13 mouse cellular contexts compared by ENCODE assay signal in genomic region chr9:45470746-45471471, GRCm38 (mm10). TPM values are rescaled to one million over a fixed set of nuclear protein-coding genes. Genes with fewer than 3 reads are reported as not detected.
DNase-seq lines count a peak whose midpoint lies in the region; ATAC-seq and TF ChIP-seq lines count a peak whose summit lies in the region.
"Had no signal": no experiment of that assay in that cellular context is flagged by ENCODE, and none has a peak within 500 bp of the region (broad histone marks: within the 10 kb centered on the region; RNA-seq: fewer than 3 reads in every experiment).

No protein-coding gene starts in this region.

- H3K27me3 ChIP-seq in midbrain, embryonic 14.5 days (ENCODE audit: control insufficient read depth, insufficient read depth, low read length) = no peaks in the 10 kb centered on the region
- no peaks in the 10 kb centered on the region for H3K27me3 ChIP-seq in midbrain, embryonic 11.5 days (ENCODE audit: control insufficient read depth, insufficient read depth, low read length)
- H3K27me3 ChIP-seq in liver, postnatal 0 days (ENCODE audit: insufficient read depth, low read length) = no peaks in the 10 kb centered on the region
- H3K27me3 ChIP-seq: limb, embryonic 15.5 days had no signal

- no peaks in the 10 kb centered on the region for H3K9me3 ChIP-seq in midbrain, embryonic 14.5 days (ENCODE audit: control insufficient read depth, low read length)
- H3K9me3 ChIP-seq in midbrain, embryonic 11.5 days (ENCODE audit: control insufficient read depth, low read length) = no peaks in the 10 kb centered on the region
- no peaks in the 10 kb centered on the region for H3K9me3 ChIP-seq in liver, postnatal 0 days (ENCODE audit: low read length)
- H3K9me3 ChIP-seq: limb, embryonic 15.5 days; megakaryocyte, embryonic 14.5 days had no signal

- intact Hi-C loops in left cerebral cortex, postnatal 10 days (cut with DNase I) = no loop called here

- H3K9ac ChIP-seq in midbrain, embryonic 14.5 days (replicated peaks; ENCODE audit: low read length) = no peak overlapping the region
- H3K9ac ChIP-seq in midbrain, embryonic 11.5 days (ENCODE audit: low read length) = no peak overlapping the region
- no peak overlapping the region for H3K9ac ChIP-seq in liver, postnatal 0 days (replicated peaks)
- H3K9ac ChIP-seq: limb, embryonic 15.5 days had no signal

- H3K4me2 ChIP-seq in midbrain, embryonic 14.5 days (ENCODE audit: low read length) = 0 out of 2 replicates have a peak overlapping the region, but pooled peaks have one; percentile 5
- no peak overlapping the region for H3K4me2 ChIP-seq in midbrain, embryonic 11.5 days
- no peak overlapping the region for H3K4me2 ChIP-seq in liver, postnatal 0 days (ENCODE audit: low read depth, low read length)
- H3K4me2 ChIP-seq: limb, embryonic 15.5 days had no signal

- TF ChIP-seq CTCF in liver, postnatal 0 days (IDR thresholded peaks at IDR 0.05; ENCODE audit: low read depth) = no peak

- ATAC-seq in midbrain, embryonic 14.5 days (ENCODE audit: low FRiP score, low TSS enrichment) = no peak
- ATAC-seq in midbrain, embryonic 11.5 days (ENCODE audit: low FRiP score) = no peak
- no peak for ATAC-seq in liver, postnatal 0 days

- no peak for TF ChIP-seq EP300 in liver, postnatal 0 days (IDR thresholded peaks at IDR 0.05; ENCODE audit: low read depth)

- peak; percentile 73 for DNase-seq in midbrain, embryonic 14.5 days
- DNase-seq in midbrain, embryonic 11.5 days (ENCODE audit: low spot score, missing footprints) = no peak
- peak; percentile 19 to 39 for DNase-seq in kidney, adult 8-10 months
- DNase-seq in left cerebral cortex, postnatal 10 days (ENCODE audit: extremely low spot score in 1 of 2, low spot score in 2 of 2) = peak; percentile 53 to 81
- DNase-seq in telencephalon, adult 2 months (ENCODE audit: low read depth, low spot score) = peak; percentile 88
- no peak for DNase-seq in yolk sac, embryonic 10.5 days (ENCODE audit: low spot score)
- DNase-seq in lung, adult 18-20 months = no peak
- DNase-seq in liver, postnatal 0 days = no peak
- DNase-seq: cerebellum, adult 18-20 months; heart, postnatal 14 days; thymus, adult 2 months had no signal

- no peak overlapping the region for H3K4me3 ChIP-seq in midbrain, embryonic 14.5 days (replicated peaks; ENCODE audit: low read depth, low read length)
- H3K4me3 ChIP-seq in midbrain, embryonic 11.5 days (ENCODE audit: low read depth, low read length) = no peak overlapping the region
- H3K4me3 ChIP-seq in liver, postnatal 0 days (ENCODE audit: low read depth, low read length) = no peak overlapping the region
- H3K4me3 ChIP-seq: limb, embryonic 15.5 days; megakaryocyte, embryonic 14.5 days had no signal

- WGBS in midbrain, embryonic 14.5 days = 63% methylated on average over 10 of the region's 10 CpGs
- 80% methylated on average over 10 of the region's 10 CpGs for WGBS in midbrain, embryonic 11.5 days
- WGBS in liver, postnatal 0 days (ENCODE audit: insufficient replicate concordance) = 79% methylated on average over 10 of the region's 10 CpGs

- H3K4me1 ChIP-seq in midbrain, embryonic 14.5 days (ENCODE audit: control insufficient read depth, insufficient read depth, low read length) = peaks cover 28% of the 10 kb centered on the region
- H3K4me1 ChIP-seq in midbrain, embryonic 11.5 days (ENCODE audit: control insufficient read depth, insufficient read depth, low read length) = no peaks in the 10 kb centered on the region
- no peaks in the 10 kb centered on the region for H3K4me1 ChIP-seq in liver, postnatal 0 days (ENCODE audit: insufficient read depth)
- H3K4me1 ChIP-seq: limb, embryonic 15.5 days; megakaryocyte, embryonic 14.5 days had no signal

- H3K36me3 ChIP-seq in midbrain, embryonic 14.5 days (ENCODE audit: control insufficient read depth, insufficient read depth, low read length) = no peaks in the 10 kb centered on the region
- H3K36me3 ChIP-seq in midbrain, embryonic 11.5 days (ENCODE audit: control insufficient read depth, insufficient read depth, low read length) = no peaks in the 10 kb centered on the region
- H3K36me3 ChIP-seq in liver, postnatal 0 days (replicated peaks; ENCODE audit: insufficient read depth, low read length) = no peaks in the 10 kb centered on the region
- H3K36me3 ChIP-seq: limb, embryonic 15.5 days had no signal

- H3K27ac ChIP-seq in midbrain, embryonic 14.5 days (replicated peaks; ENCODE audit: low read depth, low read length) = peak overlapping the region; percentile 72
- no peak overlapping the region for H3K27ac ChIP-seq in midbrain, embryonic 11.5 days (ENCODE audit: low read depth, low read length)
- no peak overlapping the region for H3K27ac ChIP-seq in liver, postnatal 0 days (ENCODE audit: low read depth)
- H3K27ac ChIP-seq: limb, embryonic 15.5 days had no signal

RNA-seq across cellular contexts. Expression of gene Dscaml1, which starts 44.5 kb away (rescaled TPM):
- polyA plus RNA-seq in midbrain, embryonic 14.5 days (2014; fragmentation: Nextera tagmentation; extraction: Ambion mirVana) = 12.4 and 14.8 TPM in 2 replicates
- 0.74 and 0.86 TPM in 2 replicates for polyA plus RNA-seq in midbrain, embryonic 11.5 days (2014; fragmentation: Nextera tagmentation; extraction: Ambion mirVana)
- 10 to 100 TPM; 35.7 to 38.0 TPM for total RNA-seq in left cerebral cortex, postnatal 10 days (2021)
- not detected in 2 replicates for polyA plus RNA-seq in liver, postnatal 0 days (2015; fragmentation: Nextera tagmentation; extraction: Ambion mirVana)
- total RNA-seq: heart, postnatal 14 days had no signal

Comparison
In these comparisons a context has a peak if more than half of its experiments do, and no peak if none do; other contexts are left out.
1. DNase-seq: peak in midbrain, embryonic 14.5 days (single experiment), kidney, adult 8-10 months (2 of 2), left cerebral cortex, postnatal 10 days (2 of 2) and telencephalon, adult 2 months (single experiment); none in midbrain, embryonic 11.5 days (single experiment), yolk sac, embryonic 10.5 days (single experiment), lung, adult 18-20 months (0 of 2) and liver, postnatal 0 days (single experiment).